Mouse (Mus musculus) myocyte (in vitro differentiated cells): Measurements from ENCODE around the gene Pygm.

Experiments
- CEBPB ChIP-seq: IDR thresholded peaks from 2 replicates; pipeline ENCODE4 v1.6.1; 2011; ENCODE audit warnings: mild to moderate bottlenecking, moderate library complexity; ENCODE audit not compliant: poor library complexity, insufficient read depth, severe bottlenecking
- E2F4 ChIP-seq: IDR thresholded peaks from one replicate; pipeline ENCODE4 v1.6.1; 2011; ENCODE audit warnings: mild to moderate bottlenecking, control low read depth, moderate library complexity; ENCODE audit not compliant: insufficient read depth
- MAX ChIP-seq: IDR thresholded peaks from one replicate; pipeline ENCODE4 v1.6.1; 2011; ENCODE audit warnings: low read depth, mild to moderate bottlenecking, control low read depth
- MYOD1 ChIP-seq, 3 experiments: IDR thresholded peaks; one replicate each; pipeline ENCODE4 v1.6.1; 2011; ENCODE audit warnings: control low read depth in 2 of 3, low read depth in 2 of 3, mild to moderate bottlenecking in 2 of 3, moderate library complexity in 1 of 3; ENCODE audit not compliant: insufficient read length in 2 of 3, control insufficient read depth in 1 of 3
- POLR2A ChIP-seq: IDR thresholded peaks from one replicate; pipeline ENCODE4 v1.6.1; 2011; ENCODE audit warnings: low read depth, mild to moderate bottlenecking, control low read depth, moderate library complexity; ENCODE audit not compliant: insufficient read length
- POLR2AphosphoS2 ChIP-seq: IDR thresholded peaks from one replicate; pipeline ENCODE4 v1.6.1; 2011; ENCODE audit warnings: low read depth, control low read depth; ENCODE audit not compliant: insufficient read length
- REST ChIP-seq: IDR thresholded peaks from one replicate; pipeline ENCODE4 v1.6.1; 2011; ENCODE audit warnings: mild to moderate bottlenecking, control low read depth, moderate library complexity; ENCODE audit not compliant: insufficient read depth, insufficient read length
- TCF12 ChIP-seq: IDR thresholded peaks from one replicate; pipeline ENCODE4 v1.6.1; 2011; ENCODE audit warnings: mild to moderate bottlenecking, control low read depth; ENCODE audit not compliant: poor library complexity, insufficient read depth, severe bottlenecking
- TCF3 ChIP-seq: IDR thresholded peaks from one replicate; pipeline ENCODE4 v1.6.1; 2011; ENCODE audit warnings: low read depth, control low read depth; ENCODE audit not compliant: insufficient read length
- USF1 ChIP-seq: IDR thresholded peaks from one replicate; pipeline ENCODE4 v1.6.1; 2011; ENCODE audit warnings: low read depth, mild to moderate bottlenecking, control low read depth, moderate library complexity

GRCm38 (mm10) chr19:6380411-6381166 lies 3.6 kb upstream of the Pygm start:
- TF ChIP-seq POLR2A (peak; percentile 14), POLR2AphosphoS2 (peak; percentile 68), REST (no peak), CEBPB (no peak), TCF3 (no peak), TCF12 (no peak), USF1 (no peak), MAX (no peak), E2F4 (no peak), MYOD1 (IDR thresholded peaks at IDR 0.05; ENCODE audit: control insufficient read depth in 1 of 3, insufficient read length in 2 of 3, low read depth in 2 of 3) (no peak)
